Mouse (Mus musculus) heart, adult 2 months (tissue): ENCODE measurements at regions not wholly inside any gene's neighbourhood (a gene's known extent, or its start where the extent isn't known, plus 50 kb on each side); places are given as distances from the start of the nearest gene placed in this dataset.

Source experiments
- DNase-seq, 2 experiments: peaks; one replicate each; pipeline ENCODE4 v3.0.0; 2021
- H3K27ac ChIP-seq: fragments of 200-600 bp; 2 replicates; pipeline ENCODE4 v1.8.1; 2022
- H3K27me3 ChIP-seq: fragments of 200-500 bp; 2 replicates; pipeline ENCODE4 v1.6.1; 2012; ENCODE audit warnings: mild to moderate bottlenecking, low read length, inconsistent platforms, mixed read lengths; ENCODE audit not compliant: control insufficient read depth, insufficient read depth
- H3K36me3 ChIP-seq: fragments of 200-500 bp; 2 replicates; pipeline ENCODE4 v1.6.1; 2012; ENCODE audit warnings: low read length, inconsistent platforms; ENCODE audit not compliant: control insufficient read depth, insufficient read depth
- H3K4me1 ChIP-seq: fragments of 200-500 bp; 2 replicates; pipeline ENCODE4 v1.6.1; 2011; ENCODE audit warnings: low read length; ENCODE audit not compliant: control insufficient read depth, insufficient read depth
- H3K4me3 ChIP-seq: fragments of 200-600 bp; 2 replicates; pipeline ENCODE4 v1.8.1; 2022
- H3K79me2 ChIP-seq: fragments of 200-500 bp; replicated peaks from 2 replicates; pipeline ENCODE4 v1.6.1; 2012; ENCODE audit warnings: mild to moderate bottlenecking, inconsistent platforms, low read length, moderate library complexity, mixed read lengths; ENCODE audit not compliant: control insufficient read depth, insufficient read depth
- H3K9ac ChIP-seq: fragments of 200-500 bp; 2 replicates; pipeline ENCODE4 v1.6.1; 2012; ENCODE audit warnings: low read depth, mild to moderate bottlenecking, control low read depth, inconsistent platforms, low read length, mixed read lengths
- CTCF ChIP-seq: fragments of 200-600 bp; IDR thresholded peaks from 2 replicates; pipeline ENCODE4 v1.8.1; 2022; ENCODE audit warnings: antibody characterized with exemption, mild to moderate bottlenecking, moderate library complexity
- EP300 ChIP-seq: fragments of 200-500 bp; IDR thresholded peaks from 2 replicates; pipeline ENCODE4 v1.6.1; 2011; ENCODE audit warnings: low read depth, low read length, control low read depth; ENCODE audit not compliant: insufficient read depth
- POLR2A ChIP-seq: fragments of 200-500 bp; IDR thresholded peaks from 2 replicates; pipeline ENCODE4 v1.6.1; 2011; ENCODE audit warnings: mild to moderate bottlenecking, low read depth, low read length, control low read depth; ENCODE audit not compliant: insufficient read depth
- WGBS: fragments of 180-500 bp; shearing (Covaris S2); methylation state at CpG from one replicate; pipeline ENCODE4 v1.1.7; 2018; 5-methylcytosine and 5-hydroxymethylcytosine counted together
- intact Hi-C: fragments of 180-260 bp; cut with DNase I; formaldehyde crosslinking; loops from one replicate; pipeline ENCODE4 v1.15.1; 2025

GRCm38 (mm10) chr11:117551926-117552325 is 67.8 kb downstream of the Gm11733 start:
- H3K36me3 ChIP-seq, result no peaks in the 10 kb centered on the region
- H3K4me3 ChIP-seq, result no peak overlapping the region
- H3K4me1 ChIP-seq, result peaks cover 5% of the 10 kb centered on the region
- H3K9ac ChIP-seq, result no peak overlapping the region
- intact Hi-C loops, result loop anchor here (10.0 kb wide), 1 partner anchor 457 kb away; no protein-coding TSS in a partner anchor
- DNase-seq, result no peak
- TF ChIP-seq CTCF, result no peak
- TF ChIP-seq POLR2A, result no peak
- TF ChIP-seq EP300, result no peak
- 95% methylated on average over 5 of the region's 5 CpGs for WGBS
- no peaks in the 10 kb centered on the region for H3K27me3 ChIP-seq
- no peaks in the 10 kb centered on the region for H3K79me2 ChIP-seq
- no peak overlapping the region for H3K27ac ChIP-seq

- no peak for DNase-seq
- H3K27ac ChIP-seq, result no peak overlapping the region
- H3K27me3 ChIP-seq, result no peaks in the 10 kb centered on the region
- peaks cover 9% of the 10 kb centered on the region for H3K4me1 ChIP-seq
- TF ChIP-seq POLR2A (no peak), EP300 (no peak)
- no peaks in the 10 kb centered on the region for H3K79me2 ChIP-seq
- no peaks in the 10 kb centered on the region for H3K36me3 ChIP-seq
- intact Hi-C loops, result loop anchor here (10.0 kb wide), 1 partner anchor 458 kb away; no protein-coding TSS in a partner anchor
- H3K4me3 ChIP-seq, result no peak overlapping the region
- 79% methylated on average over 8 of the region's 8 CpGs for WGBS
- no peak overlapping the region for H3K9ac ChIP-seq
Observed at GRCm38 (mm10) chr11:117552430-117552969, 68.3 kb downstream of the Gm11733 start.

DNA sequence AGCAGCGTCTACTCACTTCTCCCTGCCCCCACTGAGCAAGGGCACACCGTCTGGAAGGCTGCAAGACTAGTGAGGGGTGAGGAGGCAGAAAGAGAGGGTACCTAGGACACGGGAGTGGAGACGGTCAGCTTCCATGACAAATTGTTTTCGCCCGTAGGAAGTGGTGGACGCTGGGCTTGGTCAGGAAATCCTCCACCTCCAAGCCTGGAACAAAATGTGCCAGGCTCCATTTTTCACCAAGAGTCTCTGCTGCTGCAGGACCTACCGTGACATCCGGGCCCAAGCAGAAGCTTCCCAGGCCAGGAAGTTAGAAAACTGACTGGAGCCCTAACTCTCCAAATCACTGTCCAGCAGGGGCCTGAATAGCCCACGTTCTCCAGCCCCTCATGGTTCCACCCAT is 69.9 kb downstream of the Gm11733 start:
- DNase-seq, result peak in 1 of 2 experiments; percentile 26
- Histone ChIP-seq H3K4me3 (no peak overlapping the region), H3K27me3 (no peaks in the 10 kb centered on the region), H3K79me2 (no peaks in the 10 kb centered on the region), H3K36me3 (no peaks in the 10 kb centered on the region), H3K9ac (no peak overlapping the region), H3K27ac (peak overlapping the region; percentile 59), H3K4me1 (peaks cover 11% of the 10 kb centered on the region)
- TF ChIP-seq CTCF, result no peak
- TF ChIP-seq POLR2A, result peak; percentile 41; the same call in 1 of the 2 replicates
- TF ChIP-seq EP300, result peak; percentile 92; the same call in 1 of the 2 replicates
- WGBS, result 47% methylated on average over 10 of the region's 10 CpGs
- intact Hi-C loops, result loop anchor here (10.0 kb wide), 1 partner anchor 459 kb away; no protein-coding TSS in a partner anchor

DNA sequence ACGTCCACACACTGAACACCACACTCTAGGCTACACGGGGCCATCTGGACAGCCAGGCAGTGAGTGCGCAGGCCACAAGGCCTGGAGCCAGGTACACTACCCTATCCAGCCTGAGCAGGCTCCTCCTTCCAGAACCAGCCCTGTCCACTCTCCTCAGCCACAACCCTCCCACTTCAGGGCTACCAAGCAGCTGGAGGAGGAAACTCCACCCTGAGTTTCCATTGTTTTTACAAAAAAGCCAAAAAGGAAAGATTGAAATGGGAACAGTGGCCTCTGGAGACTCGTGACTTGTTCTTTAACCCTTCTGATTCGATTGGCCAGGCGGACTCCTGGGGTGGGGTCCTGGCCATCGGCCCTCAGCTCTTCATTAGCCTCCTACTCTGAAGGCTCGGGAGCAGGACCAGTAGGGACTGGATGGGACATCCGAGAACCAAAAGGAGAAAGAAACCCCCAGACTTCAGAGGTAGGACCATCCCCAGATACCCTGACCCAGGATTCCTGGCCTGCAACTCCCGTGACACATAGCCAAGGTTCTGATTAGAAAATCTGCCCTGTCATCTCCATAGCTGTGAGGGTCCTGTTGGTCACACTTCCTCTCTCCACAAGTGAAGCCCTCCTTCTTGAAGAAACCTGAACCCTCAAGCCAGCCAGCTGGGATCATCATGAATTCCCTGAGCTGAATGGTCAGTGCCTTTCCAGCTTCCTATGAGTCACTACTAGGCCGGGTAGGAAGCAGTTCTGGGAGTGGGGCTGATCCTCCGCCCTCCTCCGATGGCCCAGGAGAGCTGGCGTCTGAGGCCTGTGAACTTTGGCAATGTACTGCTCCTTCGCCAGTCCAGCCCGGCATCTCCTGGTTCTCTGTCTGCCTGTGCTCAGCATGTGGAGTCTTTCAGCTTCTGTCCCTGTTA is 73.6 kb downstream of the Gm11733 start:
- intact Hi-C loops, result loop anchor here (1.0 to 10.0 kb wide), 4 partner anchors 40 to 463 kb away; no protein-coding TSS in a partner anchor
- Histone ChIP-seq H3K9ac (peak overlapping the region; percentile 65), H3K4me1 (peaks cover 11% of the 10 kb centered on the region), H3K79me2 (no peaks in the 10 kb centered on the region), H3K4me3 (peak overlapping the region; percentile 53), H3K36me3 (no peaks in the 10 kb centered on the region), H3K27me3 (no peaks in the 10 kb centered on the region), H3K27ac (peak overlapping the region; percentile 98)
- WGBS, result 33% methylated on average over 16 of the region's 16 CpGs
- peak; percentile 78 to 86 for DNase-seq
- TF ChIP-seq EP300 (peak; percentile 96), POLR2A (peak; percentile 91), CTCF (peak; percentile 11; the same call in 1 of the 2 replicates)

DNA sequence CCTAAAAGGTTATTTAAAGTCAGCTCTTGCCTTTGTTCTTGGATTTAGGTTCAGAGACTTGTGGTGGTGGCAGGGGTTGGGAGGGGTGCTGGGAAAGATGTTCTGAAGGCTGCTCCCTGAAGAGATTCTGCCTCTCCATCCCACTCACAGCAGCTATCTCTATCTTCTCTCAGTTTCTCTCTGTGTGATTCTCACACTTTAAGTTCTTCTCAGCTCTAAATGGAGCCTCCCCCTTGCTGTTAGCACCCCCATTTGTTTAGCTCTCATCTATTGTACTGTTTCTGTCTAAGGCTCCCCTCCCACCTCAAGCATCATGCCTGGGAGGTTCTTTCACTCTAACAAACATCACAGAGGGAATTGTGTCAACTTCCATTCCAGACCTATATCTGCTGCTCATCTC is 75.7 kb downstream of the Gm11733 start:
- intact Hi-C loops, result loop anchor here (2.0 to 10.0 kb wide), 3 partner anchors 37 to 465 kb away; no protein-coding TSS in a partner anchor
- no peaks in the 10 kb centered on the region for H3K36me3 ChIP-seq
- H3K27ac ChIP-seq, result peak overlapping the region; percentile 98; the same call in 1 of the 2 replicates
- no peak overlapping the region for H3K4me3 ChIP-seq
- TF ChIP-seq POLR2A (no peak), EP300 (no peak), CTCF (no peak)
- peaks cover 7% of the 10 kb centered on the region for H3K4me1 ChIP-seq
- no peaks in the 10 kb centered on the region for H3K79me2 ChIP-seq
- no peak overlapping the region for H3K9ac ChIP-seq
- no peaks in the 10 kb centered on the region for H3K27me3 ChIP-seq
- no peak for DNase-seq
